Mouse (Mus musculus) lung, embryonic 16.5 days (tissue): ENCODE measurements around the gene Fto. TPM values are rescaled to one million over a fixed set of nuclear protein-coding genes. Genes with fewer than 3 reads are reported as not detected.

Experiments
- ATAC-seq: fragments of 200-750 bp; cut with Nextera tagmentation; 2 replicates; pipeline ENCODE4 v1.8.0; 2017; ENCODE audit warnings: low read depth, mild to moderate bottlenecking, moderate library complexity
- H3K27ac ChIP-seq: fragments of 300-500 bp; sonication (generic); 2 replicates; pipeline ENCODE4 v1.5.1; 2014; ENCODE audit warnings: mild to moderate bottlenecking, control low read depth, low read length
- H3K27me3 ChIP-seq: fragments of 300-500 bp; sonication (generic); 2 replicates; pipeline ENCODE4 v1.6.1; 2014; ENCODE audit warnings: low read depth, low read length, mixed read lengths; ENCODE audit not compliant: control insufficient read depth, insufficient read depth
- H3K36me3 ChIP-seq: fragments of 300-500 bp; sonication (generic); 2 replicates; pipeline ENCODE4 v1.6.1; 2014; ENCODE audit warnings: low read length; ENCODE audit not compliant: control insufficient read depth, insufficient read depth
- H3K4me1 ChIP-seq: fragments of 300-500 bp; sonication (generic); replicated peaks from 2 replicates; pipeline ENCODE4 v1.6.1; 2014; ENCODE audit warnings: low read length, mixed read lengths; ENCODE audit not compliant: control insufficient read depth, insufficient read depth
- H3K4me2 ChIP-seq: fragments of 300-500 bp; sonication (generic); 2 replicates; pipeline ENCODE4 v1.6.1; 2014; ENCODE audit warnings: low read depth, low read length, control low read depth
- H3K4me3 ChIP-seq: fragments of 300-500 bp; sonication (generic); 2 replicates; pipeline ENCODE4 v1.5.1; 2014; ENCODE audit warnings: mild to moderate bottlenecking, low read length, control low read depth
- H3K9ac ChIP-seq: fragments of 300-500 bp; sonication (generic); 2 replicates; pipeline ENCODE4 v1.6.1; 2014; ENCODE audit warnings: low read length, control low read depth
- H3K9me3 ChIP-seq: fragments of 300-500 bp; sonication (generic); 2 replicates; pipeline ENCODE4 v1.6.1; 2016; ENCODE audit warnings: low read length; ENCODE audit not compliant: control insufficient read depth
- WGBS: fragments of 180-500 bp; shearing (Covaris S2); extraction: QIAGEN DNeasy Blood & Tissue Kit; methylation state at CpG from one replicate; pipeline ENCODE4 v1.1.7; 2014; 5-methylcytosine and 5-hydroxymethylcytosine counted together
- polyA plus RNA-seq: library from polyadenylated mRNA; unstranded; fragments of >200 nt; fragmentation: Nextera tagmentation; extraction: Ambion mirVana; gene quantifications from 2 replicates; pipeline ENCODE4 v1.2.1, GENCODE M21; 2015

Fto gene
- polyA plus RNA-seq, 1 experiment from 2014 or later = 97.2 TPM

- 92% methylated on average over 11 of the region's 11 CpGs for WGBS
- H3K4me1 ChIP-seq = peaks cover 5% of the 10 kb centered on the region; the same call in 1 of the 2 replicates
These were observed 239.3 kb downstream of the Fto start for GRCm38 (mm10) chr8:91552635-91553034.

GRCm38 (mm10) chr8:91553387-91553786 is 240.1 kb downstream of the Fto start:
- no peaks in the 10 kb centered on the region for H3K27me3 ChIP-seq
- H3K36me3 ChIP-seq = no peaks in the 10 kb centered on the region
- H3K9me3 ChIP-seq = no peaks in the 10 kb centered on the region
- WGBS = 68% methylated on average over 5 of the region's 5 CpGs
- H3K4me3 ChIP-seq = no peak overlapping the region
- H3K27ac ChIP-seq = no peak overlapping the region
- H3K4me2 ChIP-seq = no peak overlapping the region
- ATAC-seq = no peak
- H3K9ac ChIP-seq = no peak overlapping the region
- H3K4me1 ChIP-seq = peaks cover 5% of the 10 kb centered on the region; the same call in 1 of the 2 replicates

More at GRCm38 (mm10) chr8:91552635-91553034, 239.3 kb downstream of the Fto start:
- ATAC-seq = no peak
- Histone ChIP-seq H3K4me3 (no peak overlapping the region), H3K27me3 (no peaks in the 10 kb centered on the region), H3K9me3 (no peaks in the 10 kb centered on the region), H3K36me3 (no peaks in the 10 kb centered on the region), H3K4me2 (no peak overlapping the region), H3K9ac (no peak overlapping the region), H3K27ac (no peak overlapping the region)

GRCm38 (mm10) chr8:91557041-91557587 is 243.8 kb downstream of the Fto start:
- no peak overlapping the region for H3K9ac ChIP-seq
- 82% methylated on average over 5 of the region's 5 CpGs for WGBS

GRCm38 (mm10) chr8:91558408-91558807 is 245.1 kb downstream of the Fto start:
- H3K27ac ChIP-seq = no peak overlapping the region
- H3K9me3 ChIP-seq = no peaks in the 10 kb centered on the region
- H3K4me3 ChIP-seq = no peak overlapping the region
- H3K4me2 ChIP-seq = no peak overlapping the region
- peaks cover 21% of the 10 kb centered on the region for H3K4me1 ChIP-seq
- H3K27me3 ChIP-seq = no peaks in the 10 kb centered on the region
- no peak overlapping the region for H3K9ac ChIP-seq
- WGBS = 84% methylated on average over 6 of the region's 6 CpGs
- ATAC-seq = no peak
- no peaks in the 10 kb centered on the region for H3K36me3 ChIP-seq

More at GRCm38 (mm10) chr8:91557041-91557587, 243.8 kb downstream of the Fto start:
- H3K4me2 ChIP-seq = no peak overlapping the region
- H3K36me3 ChIP-seq = no peaks in the 10 kb centered on the region
- no peak for ATAC-seq
- H3K4me1 ChIP-seq = peaks cover 10% of the 10 kb centered on the region; the same call in 1 of the 2 replicates
- no peak overlapping the region for H3K4me3 ChIP-seq
- no peaks in the 10 kb centered on the region for H3K27me3 ChIP-seq
- no peaks in the 10 kb centered on the region for H3K9me3 ChIP-seq
- H3K27ac ChIP-seq = no peak overlapping the region

GRCm38 (mm10) chr8:91560017-91560591 is 246.8 kb downstream of the Fto start:
- no peaks in the 10 kb centered on the region for H3K36me3 ChIP-seq
- H3K27ac ChIP-seq = peak overlapping the region; percentile 67; the same call in 1 of the 2 replicates
- H3K4me3 ChIP-seq = no peak overlapping the region
- no peak overlapping the region for H3K4me2 ChIP-seq
- no peaks in the 10 kb centered on the region for H3K9me3 ChIP-seq
- no peaks in the 10 kb centered on the region for H3K27me3 ChIP-seq
- peak; percentile 85 for ATAC-seq
- WGBS = 43% methylated on average over 6 of the region's 6 CpGs
- H3K4me1 ChIP-seq = peaks cover 25% of the 10 kb centered on the region
- H3K9ac ChIP-seq = no peak overlapping the region

GRCm38 (mm10) chr8:91561241-91561640 is 247.9 kb downstream of the Fto start:
- 85% methylated on average over 4 of the region's 4 CpGs for WGBS
- Histone ChIP-seq H3K27ac (peak overlapping the region; percentile 4; the same call in 1 of the 2 replicates), H3K4me2 (no peak overlapping the region), H3K4me3 (no peak overlapping the region), H3K9ac (no peak overlapping the region), H3K27me3 (no peaks in the 10 kb centered on the region), H3K9me3 (no peaks in the 10 kb centered on the region), H3K36me3 (no peaks in the 10 kb centered on the region), H3K4me1 (peaks cover 37% of the 10 kb centered on the region)
- no peak for ATAC-seq

- no peaks in the 10 kb centered on the region for H3K36me3 ChIP-seq
- no peaks in the 10 kb centered on the region for H3K9me3 ChIP-seq
- no peak overlapping the region for H3K4me3 ChIP-seq
- H3K4me2 ChIP-seq = no peak overlapping the region
- H3K27ac ChIP-seq = no peak overlapping the region
- H3K27me3 ChIP-seq = no peaks in the 10 kb centered on the region
- no peak for ATAC-seq
- peaks cover 38% of the 10 kb centered on the region for H3K4me1 ChIP-seq
- no peak overlapping the region for H3K9ac ChIP-seq
- 71% methylated on average over 7 of the region's 7 CpGs for WGBS
These were observed 249.3 kb downstream of the Fto start for GRCm38 (mm10) chr8:91562600-91562999.

GRCm38 (mm10) chr8:91563326-91563725 is 250.0 kb downstream of the Fto start:
- no peaks in the 10 kb centered on the region for H3K9me3 ChIP-seq
- no peak overlapping the region for H3K4me2 ChIP-seq
- no peak overlapping the region for H3K4me3 ChIP-seq
- peak; percentile 17 for ATAC-seq
- H3K9ac ChIP-seq = no peak overlapping the region
- WGBS = 34% methylated on average over 3 of the region's 3 CpGs
- H3K27me3 ChIP-seq = no peaks in the 10 kb centered on the region
- H3K36me3 ChIP-seq = no peaks in the 10 kb centered on the region
- peaks cover 38% of the 10 kb centered on the region for H3K4me1 ChIP-seq
- H3K27ac ChIP-seq = peak overlapping the region; percentile 64

GRCm38 (mm10) chr8:91565869-91566502 is 252.7 kb downstream of the Fto start:
- no peaks in the 10 kb centered on the region for H3K36me3 ChIP-seq
- ATAC-seq = 0 out of 2 replicates have a peak, but pooled peaks have one; percentile 35
- H3K4me3 ChIP-seq = no peak overlapping the region
- no peaks in the 10 kb centered on the region for H3K9me3 ChIP-seq
- no peak overlapping the region for H3K9ac ChIP-seq
- H3K27ac ChIP-seq = peak overlapping the region; percentile 46
- no peak overlapping the region for H3K4me2 ChIP-seq
- H3K27me3 ChIP-seq = no peaks in the 10 kb centered on the region
- H3K4me1 ChIP-seq = peaks cover 49% of the 10 kb centered on the region
- 27% methylated on average over 12 of the region's 12 CpGs for WGBS
